Mouse (Mus musculus): Measurements from ENCODE around the gene Evc2. TPM values are rescaled to one million over a fixed set of nuclear protein-coding genes. Genes with fewer than 3 reads are reported as not detected.

Gene Evc2
- polyA plus RNA-seq, 1 experiment, result 7.0 TPM

DNA sequence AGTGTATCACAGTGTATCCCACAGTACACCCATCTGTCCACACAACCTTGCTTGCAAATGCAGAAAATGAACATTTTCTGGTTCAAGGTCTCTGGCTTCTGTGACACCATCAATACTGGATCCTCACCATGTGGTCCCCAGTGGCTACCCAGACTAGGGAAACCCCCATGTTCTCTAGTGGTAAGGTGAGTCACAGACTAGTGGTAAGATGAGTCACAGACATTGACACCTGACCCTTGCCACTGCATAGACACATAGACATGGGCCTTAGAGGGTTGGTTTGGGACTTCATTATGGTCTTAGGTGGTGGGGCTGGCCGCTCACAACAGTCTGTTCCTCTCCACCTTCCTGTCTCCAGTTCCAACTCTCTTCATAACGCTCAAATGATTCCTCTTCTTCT lies 104.5 kb downstream of the Evc2 start:
- H3K4me3 ChIP-seq, result no peak overlapping the region
- TF ChIP-seq MYOD1 (IDR thresholded peaks at IDR 0.05; ENCODE audit: control insufficient read depth in 1 of 3, insufficient read length in 2 of 3, low read depth in 2 of 3), result no peak
- no peak for TF ChIP-seq CEBPB (IDR thresholded peaks at IDR 0.05; ENCODE audit: insufficient read depth, poor library complexity, severe bottlenecking)
- TF ChIP-seq SRF (IDR thresholded peaks at IDR 0.05; ENCODE audit: control insufficient read depth, insufficient read length, low read depth), result no peak
- no peaks in the 10 kb centered on the region for H3K36me3 ChIP-seq (ENCODE audit: control insufficient read depth, insufficient read depth)
- H3K4me2 ChIP-seq (ENCODE audit: low read depth), result no peak overlapping the region
- no peaks in the 10 kb centered on the region for H3K79me2 ChIP-seq (ENCODE audit: control insufficient read depth, insufficient read depth)
- no peak overlapping the region for H3ac ChIP-seq (ENCODE audit: control insufficient read depth, insufficient read length)
- H3K27me3 ChIP-seq (ENCODE audit: control insufficient read depth, insufficient read depth, insufficient read length), result no peaks in the 10 kb centered on the region

DNA sequence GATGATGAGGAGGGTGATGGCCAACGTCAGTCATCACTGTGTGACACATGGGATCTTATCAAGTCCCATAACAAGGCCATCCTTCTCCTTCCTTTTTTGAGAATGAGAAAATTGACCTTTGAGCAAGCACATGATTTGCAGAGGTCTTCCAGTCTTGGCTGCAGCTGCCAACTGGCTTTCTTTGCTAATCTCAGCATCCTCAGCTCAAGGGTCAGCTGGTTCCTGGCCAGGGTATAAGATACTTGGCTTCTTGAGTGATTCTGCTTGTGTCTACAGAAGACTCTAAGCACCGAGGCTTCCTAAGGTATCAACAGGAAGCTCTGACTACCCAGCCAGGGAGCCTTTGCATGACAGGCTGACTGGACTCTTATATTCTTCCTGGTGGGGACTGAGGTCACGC lies 109.2 kb downstream of the Evc2 start:
- H3K4me2 ChIP-seq (ENCODE audit: low read depth), result no peak overlapping the region
- TF ChIP-seq REST (IDR thresholded peaks at IDR 0.05; ENCODE audit: insufficient read depth, insufficient read length), result no peak
- TF ChIP-seq E2F4 (IDR thresholded peaks at IDR 0.05; ENCODE audit: insufficient read depth), result no peak
- TF ChIP-seq MYOG (IDR thresholded peaks at IDR 0.05; ENCODE audit: control insufficient read depth in 1 of 3, insufficient read depth in 1 of 3, insufficient read length in 2 of 3, low read depth in 2 of 3), result no peak
- TF ChIP-seq CEBPB (IDR thresholded peaks at IDR 0.05; ENCODE audit: insufficient read depth, poor library complexity, severe bottlenecking), result no peak
- no peak for TF ChIP-seq MAX (IDR thresholded peaks at IDR 0.05; ENCODE audit: low read depth)
- no peak for TF ChIP-seq USF1 (IDR thresholded peaks at IDR 0.05; ENCODE audit: low read depth)
- no peak for TF ChIP-seq MYOD1 (IDR thresholded peaks at IDR 0.05; ENCODE audit: control insufficient read depth in 1 of 3, insufficient read length in 2 of 3, low read depth in 2 of 3)
- TF ChIP-seq TCF12 (IDR thresholded peaks at IDR 0.05; ENCODE audit: insufficient read depth, poor library complexity, severe bottlenecking), result no peak
- TF ChIP-seq TCF3 (IDR thresholded peaks at IDR 0.05; ENCODE audit: insufficient read length, low read depth), result no peak
- no peak for TF ChIP-seq SRF (IDR thresholded peaks at IDR 0.05; ENCODE audit: control insufficient read depth, insufficient read length, low read depth)
- TF ChIP-seq POLR2A (IDR thresholded peaks at IDR 0.05; ENCODE audit: insufficient read length, low read depth), result no peak
- no peak for TF ChIP-seq POLR2AphosphoS2 (IDR thresholded peaks at IDR 0.05; ENCODE audit: insufficient read length, low read depth)
- H3K79me2 ChIP-seq (ENCODE audit: control insufficient read depth, insufficient read depth), result no peaks in the 10 kb centered on the region
- H3K4me3 ChIP-seq, result no peak overlapping the region
- H3K27me3 ChIP-seq (ENCODE audit: control insufficient read depth, insufficient read depth, insufficient read length), result no peaks in the 10 kb centered on the region
- no peaks in the 10 kb centered on the region for H3K36me3 ChIP-seq (ENCODE audit: control insufficient read depth, insufficient read depth)
- H3ac ChIP-seq (ENCODE audit: control insufficient read depth, insufficient read length), result no peak overlapping the region

DNA sequence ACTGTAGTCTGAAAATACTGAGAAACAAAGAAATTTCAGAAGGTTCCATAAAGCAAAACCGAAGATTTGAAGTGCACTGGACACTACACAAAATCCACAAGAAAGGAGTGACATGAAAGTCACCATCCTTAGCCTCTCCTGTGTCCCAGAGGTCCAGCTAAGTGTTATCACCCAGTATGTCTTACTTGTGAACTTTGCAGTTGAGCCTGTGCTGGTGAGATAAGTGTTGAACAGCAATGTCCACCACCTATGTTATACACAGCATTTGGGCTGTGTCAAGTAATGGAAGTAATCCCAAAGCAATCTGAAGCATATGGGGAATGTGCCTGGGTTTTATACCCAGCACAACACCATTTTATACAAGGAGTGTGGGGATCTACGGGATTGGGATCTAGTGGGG lies 118.3 kb downstream of the Evc2 start:
- Histone ChIP-seq H3K27me3 (ENCODE audit: control insufficient read depth, insufficient read depth, insufficient read length) (no peaks in the 10 kb centered on the region), H3K79me2 (ENCODE audit: control insufficient read depth, insufficient read depth) (no peaks in the 10 kb centered on the region), H3K4me3 (no peak overlapping the region)

DNA sequence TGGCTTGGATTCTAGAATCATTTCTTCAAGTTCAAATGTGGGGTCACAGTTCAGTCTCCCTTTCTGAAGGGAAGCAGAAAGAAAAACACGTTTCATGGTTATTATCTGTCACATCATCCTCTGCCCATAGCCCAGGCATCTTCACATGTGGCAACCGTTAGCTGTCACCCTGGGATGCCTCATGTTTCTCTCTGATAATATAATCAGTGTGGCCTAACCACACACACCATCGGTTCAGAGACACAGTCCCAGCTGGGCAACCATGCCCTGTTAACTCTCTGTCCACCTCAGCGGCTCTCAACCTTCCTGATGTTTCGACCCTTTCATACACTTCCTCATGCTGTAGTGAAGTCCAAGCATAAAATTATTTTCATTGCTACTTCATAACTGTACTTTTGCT lies 118.9 kb downstream of the Evc2 start:
- no peaks in the 10 kb centered on the region for H3K27me3 ChIP-seq (ENCODE audit: control insufficient read depth, insufficient read depth, insufficient read length)
- no peak for TF ChIP-seq POLR2A (IDR thresholded peaks at IDR 0.05; ENCODE audit: insufficient read length, low read depth)
- TF ChIP-seq SRF (IDR thresholded peaks at IDR 0.05; ENCODE audit: control insufficient read depth, insufficient read length, low read depth), result no peak
- no peak for TF ChIP-seq USF1 (IDR thresholded peaks at IDR 0.05; ENCODE audit: low read depth)

More for the DNA sequence above, 118.3 kb downstream of the Evc2 start:
- no peak overlapping the region for H3ac ChIP-seq (ENCODE audit: control insufficient read depth, insufficient read length)
- no peaks in the 10 kb centered on the region for H3K36me3 ChIP-seq (ENCODE audit: control insufficient read depth, insufficient read depth)
- H3K4me2 ChIP-seq (ENCODE audit: low read depth), result no peak overlapping the region
- TF ChIP-seq MYOD1 (IDR thresholded peaks at IDR 0.05; ENCODE audit: control insufficient read depth in 1 of 3, insufficient read length in 2 of 3, low read depth in 2 of 3) (no peak), CEBPB (IDR thresholded peaks at IDR 0.05; ENCODE audit: insufficient read depth, poor library complexity, severe bottlenecking) (no peak), MYOG (IDR thresholded peaks at IDR 0.05; ENCODE audit: control insufficient read depth in 1 of 3, insufficient read depth in 1 of 3, insufficient read length in 2 of 3, low read depth in 2 of 3) (no peak), TCF3 (IDR thresholded peaks at IDR 0.05; ENCODE audit: insufficient read length, low read depth) (no peak), POLR2A (IDR thresholded peaks at IDR 0.05; ENCODE audit: insufficient read length, low read depth) (no peak), MAX (IDR thresholded peaks at IDR 0.05; ENCODE audit: low read depth) (no peak), USF1 (IDR thresholded peaks at IDR 0.05; ENCODE audit: low read depth) (no peak), POLR2AphosphoS2 (IDR thresholded peaks at IDR 0.05; ENCODE audit: insufficient read length, low read depth) (no peak), E2F4 (IDR thresholded peaks at IDR 0.05; ENCODE audit: insufficient read depth) (no peak), TCF12 (IDR thresholded peaks at IDR 0.05; ENCODE audit: insufficient read depth, poor library complexity, severe bottlenecking) (no peak), SRF (IDR thresholded peaks at IDR 0.05; ENCODE audit: control insufficient read depth, insufficient read length, low read depth) (no peak), REST (IDR thresholded peaks at IDR 0.05; ENCODE audit: insufficient read depth, insufficient read length) (no peak)

DNA sequence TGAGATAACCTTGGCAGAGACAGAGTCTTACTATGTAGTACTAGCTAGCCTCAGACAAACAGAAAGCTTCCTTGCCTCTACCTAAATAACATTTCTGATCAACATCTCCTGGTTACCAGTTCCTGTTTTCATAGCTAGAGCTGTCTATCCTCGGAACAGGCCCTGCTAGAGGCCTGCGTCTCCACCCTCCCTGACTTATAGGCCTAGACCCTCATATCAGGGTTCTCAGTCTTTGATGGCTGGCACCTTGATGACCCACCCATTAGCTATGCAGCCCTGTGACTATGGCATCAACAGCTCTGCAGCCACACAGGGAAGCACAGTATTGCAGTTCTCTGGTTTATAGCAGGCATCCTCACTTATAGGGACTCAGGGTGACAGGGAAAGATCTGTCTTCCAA lies 119.5 kb downstream of the Evc2 start:
- no peak overlapping the region for H3ac ChIP-seq (ENCODE audit: control insufficient read depth, insufficient read length)
- H3K27me3 ChIP-seq (ENCODE audit: control insufficient read depth, insufficient read depth, insufficient read length), result no peaks in the 10 kb centered on the region
- H3K36me3 ChIP-seq (ENCODE audit: control insufficient read depth, insufficient read depth), result no peaks in the 10 kb centered on the region
- H3K4me2 ChIP-seq (ENCODE audit: low read depth), result no peak overlapping the region
- no peak for TF ChIP-seq CEBPB (IDR thresholded peaks at IDR 0.05; ENCODE audit: insufficient read depth, poor library complexity, severe bottlenecking)
- no peak for TF ChIP-seq REST (IDR thresholded peaks at IDR 0.05; ENCODE audit: insufficient read depth, insufficient read length)
- no peak for TF ChIP-seq MYOD1 (IDR thresholded peaks at IDR 0.05; ENCODE audit: control insufficient read depth in 1 of 3, insufficient read length in 2 of 3, low read depth in 2 of 3)
- TF ChIP-seq TCF3 (IDR thresholded peaks at IDR 0.05; ENCODE audit: insufficient read length, low read depth), result no peak
- TF ChIP-seq E2F4 (IDR thresholded peaks at IDR 0.05; ENCODE audit: insufficient read depth), result no peak
- TF ChIP-seq USF1 (IDR thresholded peaks at IDR 0.05; ENCODE audit: low read depth), result no peak
- no peak for TF ChIP-seq SRF (IDR thresholded peaks at IDR 0.05; ENCODE audit: control insufficient read depth, insufficient read length, low read depth)
- no peak for TF ChIP-seq MYOG (IDR thresholded peaks at IDR 0.05; ENCODE audit: control insufficient read depth in 1 of 3, insufficient read depth in 1 of 3, insufficient read length in 2 of 3, low read depth in 2 of 3)
- no peaks in the 10 kb centered on the region for H3K79me2 ChIP-seq (ENCODE audit: control insufficient read depth, insufficient read depth)
- no peak overlapping the region for H3K4me3 ChIP-seq

More for the DNA sequence above, 118.9 kb downstream of the Evc2 start:
- Histone ChIP-seq H3K36me3 (ENCODE audit: control insufficient read depth, insufficient read depth) (no peaks in the 10 kb centered on the region), H3K79me2 (ENCODE audit: control insufficient read depth, insufficient read depth) (no peaks in the 10 kb centered on the region), H3ac (ENCODE audit: control insufficient read depth, insufficient read length) (no peak overlapping the region), H3K4me2 (ENCODE audit: low read depth) (no peak overlapping the region), H3K4me3 (no peak overlapping the region)
